Mouse (Mus musculus): ENCODE measurements around the gene Sh3bgr.

DNA sequence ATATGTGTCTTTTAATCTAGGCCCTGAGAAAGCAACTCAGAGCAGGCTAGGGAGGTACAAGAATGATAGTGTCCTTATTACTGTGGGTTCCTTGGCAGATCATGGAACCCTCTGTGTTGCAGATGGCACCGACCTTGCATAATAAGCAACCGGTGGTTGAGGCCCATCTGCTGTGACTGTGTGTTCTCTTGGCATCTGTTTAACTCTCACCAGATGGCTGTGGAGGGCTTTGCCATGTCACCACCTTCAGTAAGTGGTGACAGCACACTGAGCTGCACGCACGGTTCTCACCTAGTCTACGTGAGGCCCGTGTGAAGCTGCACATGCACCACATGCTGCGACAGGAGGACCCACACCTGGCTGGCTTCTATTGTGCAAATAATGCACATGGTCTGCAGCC lies 49.4 kb downstream of the Sh3bgr start:
- TF ChIP-seq CTCF (IDR thresholded peaks at IDR 0.05), result no peak
- no peak for TF ChIP-seq EP300 (IDR thresholded peaks at IDR 0.05)

Measured in lung, postnatal 0 days (tissue).